Mouse (Mus musculus) limb, embryonic 10.5 days (tissue): ENCODE results near the gene Edf1. TPM values are rescaled to one million over a fixed set of nuclear protein-coding genes. Genes with fewer than 3 reads are reported as not detected.
"Not testable (repeated sequence)": the region's sequence is repeated elsewhere in the genome, so short reads cannot be mapped to it uniquely, and the experiment has no call there.

ENCODE experiments used
- DNase-seq: peaks from one replicate; pipeline ENCODE4 v3.0.0-alpha.2; 2017; ENCODE audit warnings: low spot score
- H3K27ac ChIP-seq: fragments of 300-500 bp; sonication (generic); 2 replicates; pipeline ENCODE4 v1.5.1; 2016; ENCODE audit warnings: mild to moderate bottlenecking
- H3K27me3 ChIP-seq: fragments of 300-500 bp; sonication (generic); 2 replicates; pipeline ENCODE4 v1.6.1; 2016; ENCODE audit warnings: low read depth, mild to moderate bottlenecking; ENCODE audit not compliant: poor library complexity, severe bottlenecking
- H3K36me3 ChIP-seq: fragments of 300-500 bp; sonication (generic); 2 replicates; pipeline ENCODE4 v1.6.1; 2016; ENCODE audit warnings: mild to moderate bottlenecking, moderate library complexity
- H3K4me1 ChIP-seq: fragments of 300-500 bp; sonication (generic); 2 replicates; pipeline ENCODE4 v1.6.1; 2016
- H3K4me3 ChIP-seq: fragments of 300-500 bp; sonication (generic); 2 replicates; pipeline ENCODE4 v1.5.1; 2016; ENCODE audit warnings: mild to moderate bottlenecking, moderate library complexity
- H3K9me3 ChIP-seq: fragments of 300-500 bp; sonication (generic); replicated peaks from 2 replicates; pipeline ENCODE4 v1.6.1; 2016; ENCODE audit warnings: mild to moderate bottlenecking
- WGBS: fragments of 180-500 bp; shearing (Covaris S2); methylation state at CpG from one replicate; pipeline ENCODE4 v1.1.7; 2016; 5-methylcytosine and 5-hydroxymethylcytosine counted together
- polyA plus RNA-seq: library from polyadenylated mRNA; unstranded; fragments of >200 nt; fragmentation: Nextera tagmentation; extraction: Ambion mirVana; gene quantifications from 2 replicates; pipeline ENCODE4 v1.2.1, GENCODE M21; 2016

Edf1 gene
- polyA plus RNA-seq, 1 experiment from 2014 or later, result 307 TPM

DNA sequence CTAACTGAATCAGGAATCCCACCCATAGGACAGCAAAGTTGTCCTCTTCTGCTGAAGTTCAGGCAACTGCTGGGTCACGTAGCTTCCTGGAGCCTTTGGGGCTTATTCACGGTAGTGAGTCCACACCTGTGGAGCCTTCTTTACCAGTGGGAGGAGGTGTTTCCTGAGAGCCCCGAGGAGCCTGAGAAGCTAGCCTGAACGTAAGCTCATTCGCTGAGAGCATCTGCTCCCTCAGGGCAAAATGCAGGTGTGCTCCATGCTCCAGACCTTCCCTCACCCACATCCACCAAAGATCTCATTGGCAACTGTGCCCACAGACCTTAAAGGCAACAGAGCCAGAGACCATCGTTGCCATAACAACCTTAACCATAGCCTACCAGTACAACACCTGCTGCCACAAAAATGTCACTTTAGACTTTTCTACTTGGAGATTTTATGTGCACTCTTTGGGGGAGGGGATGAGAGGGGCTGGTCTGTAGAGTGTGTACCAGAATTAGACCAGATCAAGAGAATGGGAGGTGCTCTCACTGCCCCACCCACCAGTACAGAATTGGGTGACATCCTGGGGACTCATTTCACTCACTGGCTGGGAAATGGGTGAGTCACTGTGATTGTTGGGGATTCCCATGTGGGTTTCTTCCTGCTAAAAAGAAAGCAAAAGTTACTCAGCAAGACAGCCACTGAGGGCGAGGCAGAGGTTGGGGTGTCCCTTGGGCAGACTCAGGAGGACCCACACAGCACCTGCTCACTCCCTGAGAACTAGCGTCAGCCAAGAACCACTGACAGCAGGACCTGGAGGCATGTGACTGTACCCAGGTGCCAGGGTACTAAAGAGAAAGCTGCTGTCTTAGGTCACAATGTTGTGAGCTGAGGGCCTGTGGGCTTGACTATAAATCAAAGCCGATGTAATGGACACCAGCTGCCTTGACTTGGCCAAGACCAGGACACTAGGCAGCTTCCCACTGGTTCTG is 8.3 kb upstream of the Edf1 start:
- peaks cover 18% of the 10 kb centered on the region for H3K4me1 ChIP-seq
- no peaks in the 10 kb centered on the region for H3K27me3 ChIP-seq
- peaks cover 9% of the 10 kb centered on the region for H3K36me3 ChIP-seq
- DNase-seq, result no peak
- H3K9me3 ChIP-seq, result no peaks in the 10 kb centered on the region
- H3K4me3 ChIP-seq, result no peak overlapping the region
- no peak overlapping the region for H3K27ac ChIP-seq
- WGBS, result 76% methylated on average over 9 of the region's 9 CpGs

DNA sequence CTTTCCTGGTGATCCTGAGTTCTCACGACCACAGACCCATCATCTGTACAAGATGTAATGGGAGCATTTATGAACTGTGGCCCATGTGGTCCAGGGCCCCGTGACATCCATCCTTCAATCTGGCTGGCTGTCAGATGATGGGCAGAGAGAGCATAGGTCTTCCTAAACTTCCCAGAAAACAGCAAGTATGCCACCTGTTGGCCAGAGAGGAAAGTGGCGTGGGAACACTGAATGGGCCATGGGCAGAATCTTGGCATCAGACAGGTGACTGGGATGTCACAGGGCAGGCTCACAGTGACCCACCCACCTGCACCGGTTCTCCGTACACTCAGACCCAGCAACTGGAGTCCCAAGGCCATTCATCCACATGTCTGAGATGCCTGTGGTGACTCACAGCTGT is 6.5 kb upstream of the Edf1 start:
- DNase-seq, result no peak
- Histone ChIP-seq H3K9me3 (no peaks in the 10 kb centered on the region), H3K4me1 (peaks cover 4% of the 10 kb centered on the region; the same call in 1 of the 2 replicates), H3K27ac (no peak overlapping the region), H3K36me3 (no peaks in the 10 kb centered on the region), H3K4me3 (no peak overlapping the region), H3K27me3 (no peaks in the 10 kb centered on the region)
- WGBS, result 41% methylated on average over 5 of the region's 5 CpGs

DNA sequence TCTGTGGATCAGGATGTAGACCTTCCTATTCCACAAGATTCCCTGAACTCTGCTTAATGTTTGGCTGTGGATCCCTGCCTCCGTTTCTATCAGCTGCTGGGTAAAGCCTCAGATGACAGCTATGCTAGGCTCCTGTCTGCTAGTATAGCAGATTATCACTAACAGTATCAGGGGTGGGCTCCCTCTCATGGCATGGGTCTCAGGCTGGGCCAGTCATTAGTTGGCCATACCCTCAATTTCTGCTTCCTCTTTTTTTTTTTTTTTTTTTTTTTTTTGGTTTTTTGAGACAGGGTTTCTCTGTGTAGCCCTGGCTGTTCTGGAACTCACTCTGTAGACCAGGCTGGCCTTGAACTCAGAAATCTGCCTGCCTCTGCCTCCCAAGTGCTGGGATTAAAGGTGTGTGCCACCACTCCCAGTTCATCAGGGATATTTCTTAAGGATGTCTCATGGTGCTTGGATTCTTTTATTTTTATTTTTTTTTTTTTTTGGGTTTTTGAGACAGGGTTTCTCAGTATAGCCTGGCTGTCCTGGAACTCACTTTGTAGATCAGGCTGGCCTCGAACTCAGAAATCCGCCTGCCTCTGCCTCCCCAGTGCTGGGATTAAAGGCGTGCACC is 4.4 kb upstream of the Edf1 start:
- not testable (repeated sequence) for DNase-seq, H3K27me3 ChIP-seq, H3K36me3 ChIP-seq, H3K4me3 ChIP-seq, H3K27ac ChIP-seq, H3K9me3 ChIP-seq
- WGBS, result 90% methylated on average over 4 of the region's 4 CpGs
- H3K4me1 ChIP-seq, result peaks cover 11% of the 10 kb centered on the region

DNA sequence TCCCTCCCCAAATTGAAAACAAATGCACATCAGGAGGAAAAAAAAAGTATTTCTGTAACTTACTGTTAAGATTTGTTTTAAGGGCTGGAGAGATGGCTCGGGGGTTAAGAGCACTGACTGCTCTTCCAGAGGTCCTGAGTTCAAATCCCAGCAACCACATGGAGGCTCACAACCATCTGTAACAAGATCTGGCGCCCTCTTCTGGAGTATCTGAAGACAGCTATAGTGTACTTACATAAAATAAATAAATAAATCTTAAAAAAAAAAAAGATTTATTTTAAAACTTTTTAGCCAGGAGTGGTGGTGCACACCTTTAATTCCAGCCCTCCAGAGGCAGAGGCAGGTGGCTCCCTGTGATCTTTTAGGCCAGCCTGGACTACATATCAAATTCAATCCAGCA is 2.2 kb upstream of the Edf1 start:
- not testable (repeated sequence) for H3K27ac ChIP-seq, DNase-seq, H3K4me3 ChIP-seq, H3K27me3 ChIP-seq, H3K9me3 ChIP-seq
- 56% methylated on average over 2 of the region's 2 CpGs for WGBS
- H3K4me1 ChIP-seq, result peaks cover 19% of the 10 kb centered on the region
- peaks cover 12% of the 10 kb centered on the region for H3K36me3 ChIP-seq

DNA sequence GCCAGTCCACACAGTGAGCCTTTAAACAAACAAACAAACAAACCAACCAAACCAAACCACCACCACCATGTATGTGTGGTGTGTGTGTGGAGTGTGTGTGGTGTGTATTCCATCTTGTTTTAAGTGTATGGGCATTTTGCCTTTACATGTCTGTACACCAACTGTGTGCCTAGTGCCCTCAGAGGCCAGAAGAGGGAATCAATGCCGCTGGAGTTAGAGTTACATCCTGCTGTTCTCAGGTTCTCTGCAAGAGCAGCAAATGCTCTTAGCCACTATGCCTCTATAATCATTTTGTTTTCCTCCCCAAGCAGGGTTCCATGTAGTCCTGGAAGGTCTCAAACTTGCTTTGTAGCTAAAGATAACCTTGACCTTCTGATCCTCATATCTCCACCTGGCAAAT is 1.4 kb upstream of the Edf1 start:
- H3K36me3 ChIP-seq, result peaks cover 20% of the 10 kb centered on the region
- H3K9me3 ChIP-seq, result no peaks in the 10 kb centered on the region
- no peak for DNase-seq
- peaks cover 19% of the 10 kb centered on the region for H3K4me1 ChIP-seq
- no peak overlapping the region for H3K4me3 ChIP-seq
- WGBS, result 72% methylated on average over 1 of the region's 1 CpGs
- H3K27ac ChIP-seq, result no peak overlapping the region
- no peaks in the 10 kb centered on the region for H3K27me3 ChIP-seq

DNA sequence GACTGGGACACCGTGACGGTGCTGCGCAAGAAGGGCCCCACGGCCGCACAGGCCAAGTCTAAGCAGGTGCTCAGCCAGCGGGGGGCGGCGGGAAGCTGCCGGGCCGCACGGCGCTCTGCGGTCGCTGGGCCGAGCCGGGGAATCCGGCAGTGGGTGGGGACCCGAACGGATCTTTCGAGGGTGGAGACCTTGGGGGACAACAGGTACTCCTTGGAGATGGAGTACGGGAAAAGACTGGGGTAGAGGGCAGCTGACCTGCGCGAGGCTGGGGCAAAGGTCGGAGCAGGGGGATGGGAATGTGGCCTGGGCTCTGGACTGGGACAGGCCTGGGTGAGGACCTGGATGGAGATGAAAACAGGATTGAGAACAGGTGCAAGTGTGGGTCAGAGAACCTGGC is 315 bp downstream of the Edf1 start:
- DNase-seq, result no peak
- H3K27me3 ChIP-seq, result no peaks in the 10 kb centered on the region
- H3K4me1 ChIP-seq, result peaks cover 19% of the 10 kb centered on the region
- H3K27ac ChIP-seq, result peak overlapping the region; percentile 92
- peaks cover 37% of the 10 kb centered on the region for H3K36me3 ChIP-seq
- H3K9me3 ChIP-seq, result no peaks in the 10 kb centered on the region
- under 1% methylated on average over 24 of the region's 24 CpGs for WGBS
- peak overlapping the region; percentile 78 for H3K4me3 ChIP-seq

DNA sequence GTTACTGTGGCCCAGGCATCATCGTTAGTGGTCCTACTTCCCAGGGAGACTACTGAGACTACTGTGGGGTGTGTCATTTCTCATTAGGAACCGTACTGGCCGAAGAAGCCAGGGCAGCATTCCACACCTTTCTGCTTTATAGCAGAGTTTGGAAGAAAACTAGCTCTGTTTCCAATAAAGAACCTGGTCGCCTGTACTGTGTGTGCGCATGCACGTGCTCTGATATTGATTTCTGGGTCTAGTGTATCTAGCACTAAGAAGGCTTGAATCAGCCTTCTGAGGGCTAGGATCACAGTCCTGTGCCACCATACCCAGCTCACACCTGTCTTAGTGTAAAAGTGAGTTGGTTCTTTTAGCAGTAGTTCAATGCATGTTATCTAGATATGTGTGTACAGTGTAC is 1.1 kb downstream of the Edf1 start:
- Histone ChIP-seq H3K36me3 (peaks cover 45% of the 10 kb centered on the region), H3K27me3 (no peaks in the 10 kb centered on the region), H3K4me3 (peak overlapping the region; percentile 78), H3K9me3 (no peaks in the 10 kb centered on the region), H3K4me1 (peaks cover 19% of the 10 kb centered on the region), H3K27ac (no peak overlapping the region)
- 78% methylated on average over 6 of the region's 6 CpGs for WGBS
- no peak for DNase-seq

DNA sequence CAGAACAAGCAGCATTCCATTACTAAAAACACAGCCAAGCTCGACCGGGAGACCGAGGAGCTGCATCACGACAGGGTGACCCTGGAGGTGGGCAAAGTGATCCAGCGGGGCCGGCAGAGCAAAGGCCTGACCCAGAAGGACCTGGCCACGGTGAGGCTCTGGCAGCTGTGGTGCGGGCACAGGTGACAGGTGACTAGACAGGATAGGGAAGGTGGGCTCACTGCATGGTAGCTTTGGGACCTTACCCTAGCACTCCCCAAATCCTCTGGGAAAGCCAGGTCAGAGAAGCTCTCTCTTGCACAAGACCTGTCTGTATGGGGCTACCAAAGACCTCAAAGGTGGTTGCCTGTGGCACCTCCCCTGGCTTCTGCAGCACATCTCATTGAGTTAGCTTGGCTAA is 2.9 kb downstream of the Edf1 start:
- Histone ChIP-seq H3K27ac (no peak overlapping the region), H3K4me1 (peaks cover 19% of the 10 kb centered on the region), H3K27me3 (no peaks in the 10 kb centered on the region), H3K9me3 (no peaks in the 10 kb centered on the region), H3K36me3 (peaks cover 63% of the 10 kb centered on the region), H3K4me3 (no peak overlapping the region)
- WGBS, result 94% methylated on average over 8 of the region's 8 CpGs
- DNase-seq, result no peak

DNA sequence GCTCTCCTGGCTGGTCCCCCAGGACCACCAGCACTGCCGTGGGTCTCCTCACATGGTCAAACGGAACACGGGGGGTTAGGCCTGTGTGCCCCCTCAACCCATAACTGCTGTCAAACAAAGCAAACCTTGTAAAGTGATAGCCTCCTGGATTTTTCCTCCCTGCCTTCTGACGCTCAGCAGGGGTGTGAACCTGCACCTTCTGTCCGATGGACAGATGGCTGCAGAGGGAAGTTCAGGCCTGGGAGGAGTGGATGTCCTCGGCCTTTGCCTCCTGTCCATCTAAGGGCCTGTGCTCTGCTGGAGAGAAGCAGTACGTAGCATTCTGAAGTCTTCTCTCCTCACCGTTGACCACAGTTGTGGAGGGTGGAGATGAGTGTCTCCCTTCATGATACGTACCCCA is 4.3 kb downstream of the Edf1 start:
- DNase-seq, result no peak
- H3K9me3 ChIP-seq, result no peaks in the 10 kb centered on the region
- H3K4me3 ChIP-seq, result no peak overlapping the region
- H3K27me3 ChIP-seq, result no peaks in the 10 kb centered on the region
- H3K36me3 ChIP-seq, result peaks cover 77% of the 10 kb centered on the region
- H3K27ac ChIP-seq, result no peak overlapping the region
- peaks cover 17% of the 10 kb centered on the region for H3K4me1 ChIP-seq
- WGBS, result 78% methylated on average over 9 of the region's 9 CpGs

DNA sequence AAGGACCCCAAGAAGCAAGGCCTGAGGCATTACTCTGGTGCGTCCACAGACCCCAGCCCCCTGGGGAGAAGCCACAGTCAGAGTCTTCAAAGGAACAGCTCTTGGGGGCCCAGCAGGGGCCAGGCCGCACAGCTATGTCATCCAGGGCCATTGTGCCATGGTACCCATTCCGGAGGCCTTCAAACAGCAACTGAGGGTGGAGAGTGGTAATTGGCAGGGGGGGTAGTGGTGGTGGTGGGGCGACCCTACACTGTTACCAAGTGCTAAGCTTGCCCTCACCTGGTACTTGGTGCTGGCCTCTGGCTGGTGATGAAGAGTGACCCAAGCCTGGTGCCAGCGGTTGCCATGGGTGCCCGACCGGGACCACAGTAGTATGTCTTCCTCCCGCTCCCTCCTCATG is 8.1 kb downstream of the Edf1 start:
- DNase-seq, result no peak
- H3K27ac ChIP-seq, result no peak overlapping the region
- 93% methylated on average over 8 of the region's 8 CpGs for WGBS
- H3K4me1 ChIP-seq, result no peaks in the 10 kb centered on the region; the same call in 1 of the 2 replicates
- H3K27me3 ChIP-seq, result no peaks in the 10 kb centered on the region
- H3K36me3 ChIP-seq, result peaks cover 100% of the 10 kb centered on the region
- H3K4me3 ChIP-seq, result no peak overlapping the region
- H3K9me3 ChIP-seq, result no peaks in the 10 kb centered on the region

DNA sequence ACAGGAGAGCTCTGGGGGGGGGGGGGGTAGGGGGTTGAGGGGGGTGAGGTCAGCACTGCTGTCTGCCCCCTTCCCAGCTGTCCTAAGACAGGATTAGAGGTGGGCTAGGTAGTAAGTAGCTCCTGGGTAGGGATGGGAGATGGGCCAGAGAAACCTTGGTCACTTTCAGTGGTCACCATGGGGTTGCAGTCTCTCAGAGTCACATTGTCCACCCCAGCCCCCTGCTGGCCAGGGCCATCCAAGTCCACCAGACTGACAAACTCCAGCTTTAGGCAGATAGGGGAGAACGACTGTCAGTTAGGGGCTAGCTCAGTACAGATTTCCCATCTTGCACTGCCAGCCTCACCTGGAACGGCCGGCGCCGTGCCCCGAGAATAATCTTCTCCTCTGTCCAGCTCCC is 8.9 kb downstream of the Edf1 start:
- WGBS, result 88% methylated on average over 6 of the region's 6 CpGs
- H3K27me3 ChIP-seq, result no peaks in the 10 kb centered on the region
- H3K9me3 ChIP-seq, result no peaks in the 10 kb centered on the region
- H3K4me3 ChIP-seq, result no peak overlapping the region
- H3K36me3 ChIP-seq, result peaks cover 100% of the 10 kb centered on the region
- H3K27ac ChIP-seq, result no peak overlapping the region
- peaks cover 5% of the 10 kb centered on the region; the same call in 1 of the 2 replicates for H3K4me1 ChIP-seq
- no peak for DNase-seq

DNA sequence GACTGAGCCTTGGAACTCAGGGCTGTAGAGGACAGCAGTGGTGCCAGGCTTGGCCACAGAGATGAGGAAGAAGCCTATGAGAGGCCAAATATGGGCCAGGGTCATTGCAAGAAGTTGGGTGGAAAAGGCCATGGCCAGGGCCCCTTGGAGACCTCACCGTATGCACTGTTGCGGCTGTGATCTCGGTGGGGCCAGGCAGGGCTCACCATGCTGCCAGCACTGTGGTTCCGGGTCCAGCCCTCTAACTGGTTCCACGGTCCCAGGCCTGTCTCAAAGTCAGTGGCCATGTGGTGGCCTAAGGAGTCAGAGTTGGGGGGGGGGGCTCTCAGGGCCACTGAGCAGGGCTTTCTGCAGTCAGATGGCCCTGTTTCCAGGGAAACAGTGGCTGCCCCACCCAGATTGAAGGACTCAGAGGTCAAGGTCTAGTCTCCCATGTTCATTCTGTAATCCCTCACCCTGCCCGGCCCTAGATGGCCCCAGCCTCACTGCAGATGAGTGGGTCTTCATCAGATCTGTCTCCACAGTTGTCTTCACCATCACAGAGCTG is 10.9 kb downstream of the Edf1 start:
- H3K9me3 ChIP-seq, result no peaks in the 10 kb centered on the region
- DNase-seq, result no peak
- H3K36me3 ChIP-seq, result peaks cover 97% of the 10 kb centered on the region
- 93% methylated on average over 6 of the region's 6 CpGs for WGBS
- peaks cover 12% of the 10 kb centered on the region for H3K4me1 ChIP-seq
- no peak overlapping the region for H3K4me3 ChIP-seq
- H3K27ac ChIP-seq, result no peak overlapping the region
- no peaks in the 10 kb centered on the region for H3K27me3 ChIP-seq

DNA sequence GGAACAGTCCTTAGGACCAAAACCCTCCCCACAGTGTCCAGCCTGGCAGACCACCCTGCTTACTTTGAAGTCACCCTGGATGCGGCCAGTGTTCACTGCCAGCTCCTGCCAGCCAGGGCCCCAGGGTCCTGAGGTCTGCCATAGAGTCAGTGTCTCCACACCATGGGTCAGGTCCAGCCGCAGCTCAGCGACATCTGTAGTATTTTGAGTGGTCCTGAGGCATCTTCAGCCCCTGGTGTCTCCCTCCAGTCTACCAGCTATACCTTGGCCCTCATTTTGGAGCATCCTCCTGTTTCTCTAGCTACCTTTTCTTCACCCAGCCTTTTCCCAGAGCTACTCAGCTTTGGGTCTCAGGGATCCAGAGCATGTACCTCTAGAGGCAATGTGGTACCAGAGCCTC is 11.7 kb downstream of the Edf1 start:
- Histone ChIP-seq H3K4me1 (peaks cover 19% of the 10 kb centered on the region), H3K9me3 (no peaks in the 10 kb centered on the region), H3K27me3 (no peaks in the 10 kb centered on the region), H3K4me3 (no peak overlapping the region), H3K27ac (no peak overlapping the region), H3K36me3 (peaks cover 89% of the 10 kb centered on the region)
- DNase-seq, result no peak
- 89% methylated on average over 3 of the region's 3 CpGs for WGBS
